Mouse (Mus musculus): Measurements from ENCODE around the gene Slc35f4. TPM values are rescaled to one million over a fixed set of nuclear protein-coding genes. Genes with fewer than 3 reads are reported as not detected.
"Not testable (repeated sequence)": the region's sequence is repeated elsewhere in the genome, so short reads cannot be mapped to it uniquely, and the experiment has no call there.

Gene Slc35f4
- total RNA-seq, 1 experiment from 2014 or later: not detected

- no peak for ATAC-seq (ENCODE audit: extremely low read depth, insufficient number of reproducible peaks, low FRiP score, poor library complexity, severe bottlenecking)
Measured at GRCm38 (mm10) chr14:49293802-49294449, 231.9 kb downstream of the Slc35f4 start.

GRCm38 (mm10) chr14:49290029-49290745 lies 235.7 kb downstream of the Slc35f4 start:
- no peak for ATAC-seq (ENCODE audit: extremely low read depth, insufficient number of reproducible peaks, low FRiP score, poor library complexity, severe bottlenecking)

- no peak for ATAC-seq (ENCODE audit: extremely low read depth, insufficient number of reproducible peaks, low FRiP score, poor library complexity, severe bottlenecking)
Measured at GRCm38 (mm10) chr14:49283784-49284655, 241.8 kb downstream of the Slc35f4 start.

- no peak for ATAC-seq (ENCODE audit: extremely low read depth, insufficient number of reproducible peaks, low FRiP score, poor library complexity, severe bottlenecking)
Measured at GRCm38 (mm10) chr14:49278880-49279279, 247.0 kb downstream of the Slc35f4 start.

- ATAC-seq (ENCODE audit: extremely low read depth, insufficient number of reproducible peaks, low FRiP score, poor library complexity, severe bottlenecking): not testable (repeated sequence)
Measured at GRCm38 (mm10) chr14:49278479-49278878, 247.4 kb downstream of the Slc35f4 start.

- ATAC-seq (ENCODE audit: extremely low read depth, insufficient number of reproducible peaks, low FRiP score, poor library complexity, severe bottlenecking): no peak
Measured at GRCm38 (mm10) chr14:49277642-49278041, 248.2 kb downstream of the Slc35f4 start.

- no peak for ATAC-seq (ENCODE audit: extremely low read depth, insufficient number of reproducible peaks, low FRiP score, poor library complexity, severe bottlenecking)
Measured at GRCm38 (mm10) chr14:49275376-49275775, 250.5 kb downstream of the Slc35f4 start.

- ATAC-seq (ENCODE audit: extremely low read depth, insufficient number of reproducible peaks, low FRiP score, poor library complexity, severe bottlenecking): no peak
Measured at GRCm38 (mm10) chr14:49265286-49266002, 260.4 kb downstream of the Slc35f4 start.
